Mouse (Mus musculus) liver, embryonic 14.5 days (tissue): ENCODE measurements at regions not wholly inside any gene's neighbourhood (a gene's known extent, or its start where the extent isn't known, plus 50 kb on each side); places are given as distances from the start of the nearest gene placed in this dataset.

ENCODE experiments used
- ATAC-seq: fragments of 200-750 bp; cut with Nextera tagmentation; 2 replicates; pipeline ENCODE4 v1.8.0; 2017; ENCODE audit warnings: moderate number of reproducible peaks, mild to moderate bottlenecking, moderate library complexity; ENCODE audit not compliant: insufficient read depth
- DNase-seq, 3 experiments: peaks; one replicate each; pipeline ENCODE4 v3.0.0-alpha.2; 2012 to 2013; ENCODE audit warnings: low read depth in 3 of 3, low spot score in 3 of 3
- H3K27ac ChIP-seq: fragments of 300-500 bp; sonication (generic); 2 replicates; pipeline ENCODE4 v1.5.1; 2014; ENCODE audit warnings: moderate library complexity, mild to moderate bottlenecking, control low read depth, inconsistent platforms
- H3K27me3 ChIP-seq: fragments of 300-500 bp; sonication (generic); 2 replicates; pipeline ENCODE4 v1.6.1; 2014; ENCODE audit warnings: mild to moderate bottlenecking, low read length, moderate library complexity; ENCODE audit not compliant: control insufficient read depth, insufficient read depth
- H3K36me3 ChIP-seq: fragments of 300-500 bp; sonication (generic); replicated peaks from 2 replicates; pipeline ENCODE4 v1.6.1; 2014; ENCODE audit warnings: low read depth; ENCODE audit not compliant: control insufficient read depth, insufficient read depth
- H3K4me1 ChIP-seq, 2 experiments: fragments of 200-500 bp in 1 of 2; fragments of 300-500 bp in 1 of 2; sonication (generic) in 1 of 2; replicated peaks; 2 replicates each; pipeline ENCODE4 v1.6.1; 2012 to 2014; ENCODE audit warnings: antibody characterized with exemption in 1 of 2, inconsistent platforms in 1 of 2, low read length in 1 of 2; ENCODE audit not compliant: control insufficient read depth in 2 of 2, insufficient read depth in 2 of 2
- H3K4me2 ChIP-seq: fragments of 300-500 bp; sonication (generic); 2 replicates; pipeline ENCODE4 v1.6.1; 2014; ENCODE audit warnings: low read depth, mild to moderate bottlenecking, control low read depth, moderate library complexity
- H3K4me3 ChIP-seq, 2 experiments: fragments of 200-500 bp in 1 of 2; fragments of 300-500 bp in 1 of 2; sonication (generic) in 1 of 2; 2 replicates each; pipeline ENCODE4 v1.5.1; 2012 to 2014; ENCODE audit warnings: low read depth in 2 of 2, low read length in 2 of 2, mild to moderate bottlenecking in 2 of 2, control low read depth in 1 of 2, inconsistent platforms in 1 of 2, moderate library complexity in 1 of 2; ENCODE audit not compliant: insufficient read depth in 1 of 2
- H3K9ac ChIP-seq: fragments of 300-500 bp; sonication (generic); replicated peaks from 2 replicates; pipeline ENCODE4 v1.6.1; 2014; ENCODE audit warnings: mild to moderate bottlenecking, control low read depth, moderate library complexity
- H3K9me3 ChIP-seq: fragments of 300-500 bp; sonication (generic); 2 replicates; pipeline ENCODE4 v1.6.1; 2016; ENCODE audit warnings: low read length, mixed read lengths; ENCODE audit not compliant: control insufficient read depth
- CTCF ChIP-seq: IDR thresholded peaks from 2 replicates; pipeline ENCODE4 v1.5.1; 2016; ENCODE audit warnings: antibody characterized with exemption, low read depth, control low read depth
- EP300 ChIP-seq: IDR thresholded peaks from 2 replicates; pipeline ENCODE4 v1.6.1; 2016; ENCODE audit warnings: antibody characterized with exemption, low read depth
- WGBS: fragments of 180-500 bp; shearing (Covaris S2); extraction: QIAGEN DNeasy Blood & Tissue Kit; methylation state at CpG from one replicate; pipeline ENCODE4 v1.1.7; 2014; ENCODE audit not compliant: insufficient replicate concordance; 5-methylcytosine and 5-hydroxymethylcytosine counted together

DNA sequence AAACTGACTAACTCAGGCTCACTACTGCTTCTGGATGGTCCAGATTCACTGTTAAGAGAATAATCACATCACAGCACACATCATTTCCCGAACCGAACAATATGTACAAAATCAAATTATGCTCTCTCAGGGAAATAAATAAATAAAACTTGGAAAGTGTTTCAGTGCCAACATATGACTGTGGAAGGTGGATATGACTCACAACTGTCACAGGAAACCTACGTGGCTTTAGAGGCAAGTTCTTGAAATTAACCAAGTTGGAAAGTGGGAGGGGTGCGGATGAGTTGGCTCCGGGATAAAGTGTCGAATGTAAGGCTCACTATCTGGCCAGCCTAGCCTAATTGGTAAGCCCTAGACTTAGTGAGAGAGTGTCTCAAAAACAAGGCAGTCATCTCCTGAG, 69.1 kb upstream of the Zdhhc17 start:
- ATAC-seq = no peak
- no peaks in the 10 kb centered on the region for H3K36me3 ChIP-seq
- WGBS = 58% methylated on average over 6 of the region's 6 CpGs
- H3K4me1 ChIP-seq = peaks cover 0 to 3% of the 10 kb centered on the region in 2 experiments; a peak in 1 of 4 replicates
- no peak overlapping the region for H3K4me2 ChIP-seq
- H3K9me3 ChIP-seq = no peaks in the 10 kb centered on the region
- H3K27me3 ChIP-seq = no peaks in the 10 kb centered on the region
- H3K4me3 ChIP-seq = no peak overlapping the region
- no peak overlapping the region for H3K27ac ChIP-seq
- H3K9ac ChIP-seq = no peak overlapping the region
- no peak for DNase-seq
- TF ChIP-seq CTCF (no peak), EP300 (no peak)

DNA sequence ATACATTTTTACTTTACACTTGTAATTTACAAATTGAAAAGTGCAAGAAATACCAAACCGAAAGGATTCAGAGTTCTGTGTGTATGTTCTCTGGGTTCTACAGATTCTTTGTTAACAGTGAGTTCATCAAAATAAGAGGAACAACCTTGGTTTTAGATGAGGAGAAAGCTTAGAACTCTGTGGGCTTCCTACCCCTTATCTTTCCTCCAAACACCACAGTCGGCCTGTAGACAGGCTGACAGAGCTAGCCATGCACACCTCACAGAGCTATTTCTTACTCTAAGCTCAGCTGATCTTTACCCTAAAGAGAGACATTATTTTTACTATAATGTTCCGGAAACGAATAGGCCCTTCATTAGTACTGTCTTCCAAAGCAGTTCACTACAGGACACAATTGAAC, 67.7 kb upstream of the Zdhhc17 start:
- Histone ChIP-seq H3K27me3 (no peaks in the 10 kb centered on the region), H3K4me1 (peaks cover 0 to 7% of the 10 kb centered on the region in 2 experiments; a peak in 1 of 4 replicates), H3K9me3 (no peaks in the 10 kb centered on the region), H3K27ac (no peak overlapping the region), H3K4me2 (no peak overlapping the region), H3K9ac (no peak overlapping the region), H3K36me3 (no peaks in the 10 kb centered on the region), H3K4me3 (no peak overlapping the region)
- ATAC-seq (no peak), DNase-seq (no peak)
- TF ChIP-seq EP300 (no peak), CTCF (no peak)
- WGBS = 48% methylated on average over 4 of the region's 4 CpGs

GRCm38 (mm10) chr10:111073851-111074430, 64.0 kb upstream of the Zdhhc17 start:
- H3K36me3 ChIP-seq = no peaks in the 10 kb centered on the region
- no peak overlapping the region for H3K4me2 ChIP-seq
- no peak overlapping the region for H3K27ac ChIP-seq
- WGBS = 23% methylated on average over 5 of the region's 5 CpGs
- TF ChIP-seq EP300 (no peak), CTCF (no peak)
- no peak for ATAC-seq
- H3K27me3 ChIP-seq = no peaks in the 10 kb centered on the region
- no peaks in the 10 kb centered on the region for H3K9me3 ChIP-seq
- DNase-seq = no peak
- no peak overlapping the region for H3K9ac ChIP-seq
- H3K4me1 ChIP-seq = peaks cover 0 to 7% of the 10 kb centered on the region in 2 experiments; a peak in 2 of 4 replicates
- no peak overlapping the region for H3K4me3 ChIP-seq

DNA sequence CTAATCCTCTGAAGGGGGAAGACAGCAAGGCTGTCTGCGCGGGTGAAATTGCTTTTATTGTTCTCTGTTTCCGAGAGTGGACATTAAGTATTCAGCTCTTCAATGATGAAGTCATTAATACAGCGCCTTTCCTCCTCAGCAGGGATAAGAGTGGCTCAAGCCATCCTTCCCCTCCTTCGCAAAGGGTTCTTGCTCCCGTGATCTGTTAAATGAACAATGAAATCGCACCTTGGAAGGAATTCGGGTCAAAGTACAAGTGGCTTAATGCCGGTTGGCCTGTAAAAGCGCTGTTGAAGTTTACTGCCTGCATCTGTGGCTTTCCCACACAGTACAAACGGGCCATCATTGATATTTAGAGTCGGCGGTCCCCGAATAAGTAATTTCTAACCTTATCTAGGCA, 63.3 kb upstream of the Zdhhc17 start:
- H3K9me3 ChIP-seq = no peaks in the 10 kb centered on the region
- H3K27ac ChIP-seq = no peak overlapping the region
- H3K36me3 ChIP-seq = no peaks in the 10 kb centered on the region
- ATAC-seq (no peak), DNase-seq (no peak)
- H3K4me2 ChIP-seq = no peak overlapping the region
- WGBS = 55% methylated on average over 14 of the region's 14 CpGs
- no peak overlapping the region for H3K4me3 ChIP-seq
- peaks cover 0 to 7% of the 10 kb centered on the region in 2 experiments; a peak in 2 of 4 replicates for H3K4me1 ChIP-seq
- H3K27me3 ChIP-seq = no peaks in the 10 kb centered on the region
- TF ChIP-seq CTCF (no peak), EP300 (no peak)
- H3K9ac ChIP-seq = no peak overlapping the region

- H3K27ac ChIP-seq = no peak overlapping the region
- H3K27me3 ChIP-seq = no peaks in the 10 kb centered on the region
- ATAC-seq = no peak
- H3K9me3 ChIP-seq = no peaks in the 10 kb centered on the region
- H3K4me2 ChIP-seq = no peak overlapping the region
- 60% methylated on average over 2 of the region's 2 CpGs for WGBS
- H3K4me1 ChIP-seq = peaks cover 0 to 7% of the 10 kb centered on the region in 2 experiments; a peak in 2 of 4 replicates
- no peak for DNase-seq
- H3K36me3 ChIP-seq = no peaks in the 10 kb centered on the region
- no peak overlapping the region for H3K4me3 ChIP-seq
- no peak overlapping the region for H3K9ac ChIP-seq
- no peak for TF ChIP-seq EP300
- no peak for TF ChIP-seq CTCF
These were observed 62.6 kb upstream of the Zdhhc17 start for GRCm38 (mm10) chr10:111072554-111072909.
